Mouse (Mus musculus): ENCODE results near the gene Arih1. TPM values are rescaled to one million over a fixed set of nuclear protein-coding genes. Genes with fewer than 3 reads are reported as not detected.

The Arih1 gene
- polyA plus RNA-seq, 1 experiment from 2014 or later: 19.4 TPM

DNA sequence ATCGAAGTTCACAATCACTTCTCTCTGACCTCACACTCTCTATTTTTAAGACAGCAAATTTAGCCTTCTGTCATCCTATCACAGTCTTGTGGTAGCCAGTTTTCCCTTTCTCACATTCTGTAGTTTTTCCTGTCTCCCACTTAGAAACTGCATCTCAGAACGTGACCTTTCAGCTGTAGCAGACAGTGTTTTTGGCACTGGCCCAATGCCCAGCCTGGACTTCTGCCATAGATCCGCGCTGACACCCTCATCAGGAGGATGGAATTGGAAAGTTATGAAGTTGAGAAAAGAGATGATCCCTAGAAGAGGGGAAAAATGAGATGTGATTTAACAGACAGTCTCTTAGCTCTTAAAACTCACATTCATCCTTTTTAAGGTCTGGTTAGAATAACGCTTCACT lies 32.6 kb upstream of the Arih1 start:
- WGBS: 61% methylated on average over 5 of the region's 5 CpGs
- Histone ChIP-seq H3K4me3 (ENCODE audit: low read depth, low read length) (no peak overlapping the region), H3K4me2 (replicated peaks; ENCODE audit: low read depth, low read length) (no peak overlapping the region), H3K9me3 (ENCODE audit: control insufficient read depth, low read depth, low read length) (no peaks in the 10 kb centered on the region), H3K36me3 (ENCODE audit: control insufficient read depth, insufficient read depth, low read length) (no peaks in the 10 kb centered on the region), H3K9ac (replicated peaks; ENCODE audit: low read depth, low read length) (no peak overlapping the region), H3K27ac (ENCODE audit: low read length) (no peak overlapping the region), H3K4me1 (ENCODE audit: control insufficient read depth, insufficient read depth, low read length) (no peaks in the 10 kb centered on the region), H3K27me3 (ENCODE audit: control insufficient read depth, insufficient read depth, low read length) (no peaks in the 10 kb centered on the region)
- no peak for ATAC-seq (ENCODE audit: insufficient number of reproducible peaks, insufficient read depth, low FRiP score, low read depth)

DNA sequence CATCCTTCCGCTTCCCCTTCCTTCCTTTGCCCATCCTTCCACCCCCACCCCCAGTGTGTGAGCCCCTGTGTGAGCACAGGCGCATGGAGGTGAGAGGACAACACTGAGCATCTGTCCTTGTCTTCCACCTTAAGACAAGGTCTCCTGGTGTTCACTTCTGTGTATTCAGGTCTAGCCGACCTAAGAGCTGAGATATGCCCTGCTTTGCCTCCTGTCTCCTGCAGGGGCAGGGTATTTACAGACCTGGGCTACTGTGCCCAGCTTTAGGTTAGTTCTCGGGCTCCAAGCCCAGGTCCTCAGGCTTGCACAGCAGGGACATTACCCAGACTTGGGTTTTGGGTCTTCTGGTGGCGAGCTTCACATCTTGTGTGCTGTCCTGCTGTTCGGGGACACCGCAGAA lies 30.7 kb upstream of the Arih1 start:
- 51% methylated on average over 7 of the region's 7 CpGs for WGBS
- ATAC-seq (ENCODE audit: insufficient number of reproducible peaks, insufficient read depth, low FRiP score, low read depth): no peak
- Histone ChIP-seq H3K36me3 (ENCODE audit: control insufficient read depth, insufficient read depth, low read length) (no peaks in the 10 kb centered on the region), H3K4me3 (ENCODE audit: low read depth, low read length) (no peak overlapping the region), H3K27ac (ENCODE audit: low read length) (no peak overlapping the region), H3K9ac (replicated peaks; ENCODE audit: low read depth, low read length) (no peak overlapping the region), H3K9me3 (ENCODE audit: control insufficient read depth, low read depth, low read length) (no peaks in the 10 kb centered on the region), H3K27me3 (ENCODE audit: control insufficient read depth, insufficient read depth, low read length) (no peaks in the 10 kb centered on the region), H3K4me2 (replicated peaks; ENCODE audit: low read depth, low read length) (no peak overlapping the region), H3K4me1 (ENCODE audit: control insufficient read depth, insufficient read depth, low read length) (no peaks in the 10 kb centered on the region)

GRCm38 (mm10) chr9:59515069-59515468 lies 28.7 kb upstream of the Arih1 start:
- Histone ChIP-seq H3K9me3 (ENCODE audit: control insufficient read depth, low read depth, low read length) (no peaks in the 10 kb centered on the region), H3K4me3 (ENCODE audit: low read depth, low read length) (no peak overlapping the region), H3K4me1 (ENCODE audit: control insufficient read depth, insufficient read depth, low read length) (no peaks in the 10 kb centered on the region), H3K27me3 (ENCODE audit: control insufficient read depth, insufficient read depth, low read length) (no peaks in the 10 kb centered on the region), H3K9ac (replicated peaks; ENCODE audit: low read depth, low read length) (no peak overlapping the region), H3K4me2 (replicated peaks; ENCODE audit: low read depth, low read length) (no peak overlapping the region), H3K36me3 (ENCODE audit: control insufficient read depth, insufficient read depth, low read length) (no peaks in the 10 kb centered on the region), H3K27ac (ENCODE audit: low read length) (no peak overlapping the region)
- no peak for ATAC-seq (ENCODE audit: insufficient number of reproducible peaks, insufficient read depth, low FRiP score, low read depth)
- 61% methylated on average over 3 of the region's 3 CpGs for WGBS

DNA sequence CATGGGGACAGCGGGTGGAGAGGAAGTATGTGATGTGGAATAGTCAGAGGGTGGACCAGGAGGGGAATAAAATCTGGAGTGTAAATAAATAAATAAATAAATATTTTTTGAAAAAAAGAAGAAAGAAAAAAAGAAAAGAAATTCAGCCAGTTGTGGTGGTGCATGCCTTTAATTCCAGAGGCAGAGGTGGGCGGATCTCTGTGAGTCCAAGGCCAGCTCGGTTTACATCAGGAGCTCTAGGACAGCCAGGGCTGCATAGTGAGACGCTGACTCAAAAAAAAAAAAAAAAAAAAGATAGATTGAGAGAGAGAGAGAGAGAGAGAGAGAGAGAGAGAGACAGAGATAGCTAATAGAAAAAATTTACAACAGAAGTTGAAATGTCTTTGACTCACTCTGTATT lies 26.0 kb upstream of the Arih1 start:
- H3K36me3 ChIP-seq (ENCODE audit: control insufficient read depth, insufficient read depth, low read length): no peaks in the 10 kb centered on the region
- H3K4me3 ChIP-seq (ENCODE audit: low read depth, low read length): no peak overlapping the region
- H3K27me3 ChIP-seq (ENCODE audit: control insufficient read depth, insufficient read depth, low read length): no peaks in the 10 kb centered on the region
- H3K4me2 ChIP-seq (replicated peaks; ENCODE audit: low read depth, low read length): no peak overlapping the region
- no peak for ATAC-seq (ENCODE audit: insufficient number of reproducible peaks, insufficient read depth, low FRiP score, low read depth)
- H3K4me1 ChIP-seq (ENCODE audit: control insufficient read depth, insufficient read depth, low read length): no peaks in the 10 kb centered on the region
- WGBS: 21% methylated on average over 4 of the region's 4 CpGs
- H3K27ac ChIP-seq (ENCODE audit: low read length): no peak overlapping the region
- H3K9ac ChIP-seq (replicated peaks; ENCODE audit: low read depth, low read length): no peak overlapping the region
- no peaks in the 10 kb centered on the region for H3K9me3 ChIP-seq (ENCODE audit: control insufficient read depth, low read depth, low read length)

- Histone ChIP-seq H3K27me3 (ENCODE audit: control insufficient read depth, insufficient read depth, low read length) (no peaks in the 10 kb centered on the region), H3K9ac (replicated peaks; ENCODE audit: low read depth, low read length) (no peak overlapping the region), H3K4me3 (ENCODE audit: low read depth, low read length) (no peak overlapping the region), H3K27ac (ENCODE audit: low read length) (no peak overlapping the region), H3K4me2 (replicated peaks; ENCODE audit: low read depth, low read length) (no peak overlapping the region), H3K4me1 (ENCODE audit: control insufficient read depth, insufficient read depth, low read length) (no peaks in the 10 kb centered on the region), H3K9me3 (ENCODE audit: control insufficient read depth, low read depth, low read length) (no peaks in the 10 kb centered on the region), H3K36me3 (ENCODE audit: control insufficient read depth, insufficient read depth, low read length) (no peaks in the 10 kb centered on the region)
- 44% methylated on average over 1 of the region's 1 CpGs for WGBS
- ATAC-seq (ENCODE audit: insufficient number of reproducible peaks, insufficient read depth, low FRiP score, low read depth): no peak
Measured at GRCm38 (mm10) chr9:59508146-59508545, 21.7 kb upstream of the Arih1 start.

DNA sequence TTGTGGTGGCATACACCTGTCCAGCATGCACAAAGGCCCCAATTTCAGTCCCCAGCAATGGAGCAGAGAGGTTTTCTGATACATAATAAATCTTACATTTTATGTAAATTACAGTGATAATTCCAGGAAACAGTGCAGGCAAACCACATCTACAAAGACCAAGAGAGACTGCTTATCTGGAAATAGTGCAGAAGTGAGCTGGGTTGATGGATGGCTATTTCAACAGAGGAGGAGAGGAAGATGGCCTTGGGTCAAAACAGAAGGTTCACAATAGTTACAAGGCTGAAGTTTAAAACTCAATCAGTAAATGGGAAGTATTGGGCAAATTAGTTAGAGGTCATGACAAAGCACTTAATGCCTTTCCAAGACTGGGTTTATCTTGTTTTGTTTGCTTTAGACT lies 913 bp upstream of the Arih1 start:
- H3K4me2 ChIP-seq (replicated peaks; ENCODE audit: low read depth, low read length): peak overlapping the region; percentile 57
- H3K27me3 ChIP-seq (ENCODE audit: control insufficient read depth, insufficient read depth, low read length): no peaks in the 10 kb centered on the region
- H3K27ac ChIP-seq (ENCODE audit: low read length): peak overlapping the region; percentile 99
- peaks cover 7% of the 10 kb centered on the region; the same call in 1 of the 2 replicates for H3K4me1 ChIP-seq (ENCODE audit: control insufficient read depth, insufficient read depth, low read length)
- peak overlapping the region; percentile 98 for H3K4me3 ChIP-seq (ENCODE audit: low read depth, low read length)
- no peaks in the 10 kb centered on the region for H3K36me3 ChIP-seq (ENCODE audit: control insufficient read depth, insufficient read depth, low read length)
- H3K9me3 ChIP-seq (ENCODE audit: control insufficient read depth, low read depth, low read length): no peaks in the 10 kb centered on the region
- no peak for ATAC-seq (ENCODE audit: insufficient number of reproducible peaks, insufficient read depth, low FRiP score, low read depth)
- peak overlapping the region; percentile 94; the same call in 1 of the 2 replicates for H3K9ac ChIP-seq (replicated peaks; ENCODE audit: low read depth, low read length)

- no peaks in the 10 kb centered on the region for H3K9me3 ChIP-seq (ENCODE audit: control insufficient read depth, low read depth, low read length)
- H3K27ac ChIP-seq (ENCODE audit: low read length): peak overlapping the region; percentile 99
- peaks cover 8% of the 10 kb centered on the region; the same call in 1 of the 2 replicates for H3K4me1 ChIP-seq (ENCODE audit: control insufficient read depth, insufficient read depth, low read length)
- no peaks in the 10 kb centered on the region for H3K27me3 ChIP-seq (ENCODE audit: control insufficient read depth, insufficient read depth, low read length)
- peak overlapping the region; percentile 98 for H3K4me3 ChIP-seq (ENCODE audit: low read depth, low read length)
- peak overlapping the region; percentile 87 for H3K4me2 ChIP-seq (replicated peaks; ENCODE audit: low read depth, low read length)
- no peaks in the 10 kb centered on the region for H3K36me3 ChIP-seq (ENCODE audit: control insufficient read depth, insufficient read depth, low read length)
- H3K9ac ChIP-seq (replicated peaks; ENCODE audit: low read depth, low read length): peak overlapping the region; percentile 94
- peak; percentile 71 for ATAC-seq (ENCODE audit: insufficient number of reproducible peaks, insufficient read depth, low FRiP score, low read depth)
- WGBS: under 1% methylated on average over 59 of the region's 71 CpGs
Measured at GRCm38 (mm10) chr9:59486076-59486518, 321 bp downstream of the Arih1 start.

GRCm38 (mm10) chr9:59485511-59486075 lies 825 bp downstream of the Arih1 start:
- no peaks in the 10 kb centered on the region for H3K27me3 ChIP-seq (ENCODE audit: control insufficient read depth, insufficient read depth, low read length)
- peak overlapping the region; percentile 94 for H3K9ac ChIP-seq (replicated peaks; ENCODE audit: low read depth, low read length)
- WGBS: under 1% methylated on average over 34 of the region's 34 CpGs
- peaks cover 8% of the 10 kb centered on the region; the same call in 1 of the 2 replicates for H3K4me1 ChIP-seq (ENCODE audit: control insufficient read depth, insufficient read depth, low read length)
- peak overlapping the region; percentile 98 for H3K4me3 ChIP-seq (ENCODE audit: low read depth, low read length)
- no peaks in the 10 kb centered on the region for H3K9me3 ChIP-seq (ENCODE audit: control insufficient read depth, low read depth, low read length)
- peak overlapping the region; percentile 87 for H3K4me2 ChIP-seq (replicated peaks; ENCODE audit: low read depth, low read length)
- H3K27ac ChIP-seq (ENCODE audit: low read length): peak overlapping the region; percentile 99
- peak; percentile 43 for ATAC-seq (ENCODE audit: insufficient number of reproducible peaks, insufficient read depth, low FRiP score, low read depth)
- H3K36me3 ChIP-seq (ENCODE audit: control insufficient read depth, insufficient read depth, low read length): no peaks in the 10 kb centered on the region

- no peak for ATAC-seq (ENCODE audit: insufficient number of reproducible peaks, insufficient read depth, low FRiP score, low read depth)
- WGBS: 11% methylated on average over 7 of the region's 7 CpGs
- Histone ChIP-seq H3K36me3 (ENCODE audit: control insufficient read depth, insufficient read depth, low read length) (no peaks in the 10 kb centered on the region), H3K9ac (replicated peaks; ENCODE audit: low read depth, low read length) (peak overlapping the region; percentile 94), H3K4me2 (replicated peaks; ENCODE audit: low read depth, low read length) (peak overlapping the region; percentile 87), H3K27ac (ENCODE audit: low read length) (no peak overlapping the region), H3K27me3 (ENCODE audit: control insufficient read depth, insufficient read depth, low read length) (no peaks in the 10 kb centered on the region), H3K4me3 (ENCODE audit: low read depth, low read length) (peak overlapping the region; percentile 98), H3K4me1 (ENCODE audit: control insufficient read depth, insufficient read depth, low read length) (peaks cover 8% of the 10 kb centered on the region; the same call in 1 of the 2 replicates), H3K9me3 (ENCODE audit: control insufficient read depth, low read depth, low read length) (no peaks in the 10 kb centered on the region)
Measured at GRCm38 (mm10) chr9:59484760-59485159, 1.7 kb downstream of the Arih1 start.
